Mouse (Mus musculus) neural tube, embryonic 12.5 days (tissue): Measurements from ENCODE around the gene Timm8b. TPM values are rescaled to one million over a fixed set of nuclear protein-coding genes. Genes with fewer than 3 reads are reported as not detected.

Experiments used
- ATAC-seq: fragments of 200-750 bp; cut with Nextera tagmentation; 2 replicates; pipeline ENCODE4 v1.8.0; 2017; ENCODE audit warnings: low read depth, mild to moderate bottlenecking, moderate TSS enrichment, moderate library complexity; ENCODE audit not compliant: low FRiP score
- H3K27ac ChIP-seq: fragments of 300-500 bp; sonication (generic); 2 replicates; pipeline ENCODE4 v1.5.1; 2016
- H3K27me3 ChIP-seq: fragments of 300-500 bp; sonication (generic); replicated peaks from 2 replicates; pipeline ENCODE4 v1.6.1; 2016; ENCODE audit warnings: mild to moderate bottlenecking
- H3K36me3 ChIP-seq: fragments of 300-500 bp; sonication (generic); 2 replicates; pipeline ENCODE4 v1.6.1; 2016; ENCODE audit warnings: mild to moderate bottlenecking
- H3K4me1 ChIP-seq: fragments of 300-500 bp; sonication (generic); 2 replicates; pipeline ENCODE4 v1.6.1; 2016
- H3K4me2 ChIP-seq: fragments of 300-500 bp; sonication (generic); replicated peaks from 2 replicates; pipeline ENCODE4 v1.6.1; 2016; ENCODE audit warnings: mild to moderate bottlenecking
- H3K4me3 ChIP-seq: fragments of 300-500 bp; sonication (generic); 2 replicates; pipeline ENCODE4 v1.5.1; 2016
- H3K9ac ChIP-seq: fragments of 300-500 bp; sonication (generic); 2 replicates; pipeline ENCODE4 v1.6.1; 2016; ENCODE audit warnings: mild to moderate bottlenecking
- H3K9me3 ChIP-seq: fragments of 300-500 bp; sonication (generic); 2 replicates; pipeline ENCODE4 v1.6.1; 2016; ENCODE audit warnings: mild to moderate bottlenecking
- WGBS: fragments of 180-500 bp; shearing (Covaris S2); methylation state at CpG from one replicate; pipeline ENCODE4 v1.1.7; 2016; 5-methylcytosine and 5-hydroxymethylcytosine counted together
- polyA plus RNA-seq: library from polyadenylated mRNA; unstranded; fragments of >200 nt; fragmentation: Nextera tagmentation; extraction: Ambion mirVana; gene quantifications from 2 replicates; pipeline ENCODE4 v1.2.1, GENCODE M21; 2016

Gene Timm8b
- polyA plus RNA-seq, 1 experiment from 2014 or later, result 323 TPM

DNA sequence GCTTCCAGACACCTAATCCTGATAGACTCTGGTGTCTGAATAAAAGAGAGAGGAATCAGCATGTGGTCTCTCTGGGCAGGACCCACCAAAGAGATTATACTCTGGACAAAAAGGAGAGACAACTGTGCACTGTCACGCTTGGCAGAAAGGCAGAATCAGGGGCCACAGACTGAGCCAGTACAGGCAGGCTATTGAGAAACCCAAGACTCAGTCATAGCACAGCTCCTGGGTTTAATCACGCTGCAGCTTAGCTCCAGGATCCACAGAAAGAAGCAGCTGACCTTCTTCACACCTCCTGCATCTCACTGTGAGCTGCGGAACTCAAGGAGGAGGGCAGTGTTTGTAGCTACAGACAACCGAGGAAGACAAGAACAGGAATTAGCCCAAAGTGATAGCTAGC is 23.3 kb upstream of the Timm8b start:
- Histone ChIP-seq H3K4me3 (no peak overlapping the region), H3K27ac (no peak overlapping the region), H3K9me3 (no peaks in the 10 kb centered on the region), H3K27me3 (no peaks in the 10 kb centered on the region), H3K36me3 (no peaks in the 10 kb centered on the region), H3K4me2 (no peak overlapping the region), H3K9ac (no peak overlapping the region), H3K4me1 (no peaks in the 10 kb centered on the region)
- WGBS, result 55% methylated on average over 4 of the region's 4 CpGs
- no peak for ATAC-seq

DNA sequence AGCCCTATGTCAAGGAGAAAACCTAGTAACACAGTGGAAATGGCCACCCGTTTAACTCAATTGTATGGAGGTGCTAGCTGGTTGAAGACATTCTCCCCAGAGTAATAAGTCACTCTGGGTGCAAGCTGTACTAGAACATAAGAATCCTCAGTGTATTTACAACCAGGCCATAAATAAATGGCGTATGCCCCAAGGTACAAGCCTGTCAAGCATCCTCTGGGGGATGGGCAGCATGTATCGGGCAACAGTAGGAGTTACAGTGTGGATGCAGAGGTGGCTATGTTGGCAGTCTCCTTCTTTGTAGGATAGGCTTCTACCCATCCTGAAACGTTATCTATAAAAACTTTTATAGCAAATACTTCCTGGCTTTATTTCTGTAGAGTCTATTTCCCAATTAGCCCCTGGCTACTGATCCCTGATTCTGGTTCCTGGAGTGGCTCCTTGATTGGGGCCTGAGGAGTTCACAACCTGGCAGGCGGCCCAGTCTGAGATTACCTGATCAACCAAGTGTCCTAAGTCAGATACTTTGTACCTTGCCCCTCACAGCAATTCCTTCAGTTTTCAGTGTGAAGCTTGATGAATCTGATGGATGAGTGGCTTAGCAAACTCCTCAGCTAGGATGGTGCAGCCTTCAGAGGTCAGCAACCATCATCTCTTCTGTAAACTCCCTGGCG is 18.4 kb upstream of the Timm8b start:
- WGBS, result 81% methylated on average over 6 of the region's 6 CpGs
- H3K9me3 ChIP-seq, result no peaks in the 10 kb centered on the region
- no peak for ATAC-seq
- no peak overlapping the region for H3K4me2 ChIP-seq
- H3K27ac ChIP-seq, result no peak overlapping the region
- H3K4me3 ChIP-seq, result no peak overlapping the region
- H3K27me3 ChIP-seq, result no peaks in the 10 kb centered on the region
- no peak overlapping the region for H3K9ac ChIP-seq
- no peaks in the 10 kb centered on the region for H3K4me1 ChIP-seq
- no peaks in the 10 kb centered on the region for H3K36me3 ChIP-seq

GRCm38 (mm10) chr9:50586955-50587354 is 16.8 kb upstream of the Timm8b start:
- Histone ChIP-seq H3K9ac (no peak overlapping the region), H3K4me3 (no peak overlapping the region), H3K27me3 (no peaks in the 10 kb centered on the region), H3K4me2 (no peak overlapping the region), H3K9me3 (no peaks in the 10 kb centered on the region), H3K4me1 (no peaks in the 10 kb centered on the region), H3K27ac (no peak overlapping the region), H3K36me3 (no peaks in the 10 kb centered on the region)
- no peak for ATAC-seq
- WGBS, result 89% methylated on average over 4 of the region's 4 CpGs

DNA sequence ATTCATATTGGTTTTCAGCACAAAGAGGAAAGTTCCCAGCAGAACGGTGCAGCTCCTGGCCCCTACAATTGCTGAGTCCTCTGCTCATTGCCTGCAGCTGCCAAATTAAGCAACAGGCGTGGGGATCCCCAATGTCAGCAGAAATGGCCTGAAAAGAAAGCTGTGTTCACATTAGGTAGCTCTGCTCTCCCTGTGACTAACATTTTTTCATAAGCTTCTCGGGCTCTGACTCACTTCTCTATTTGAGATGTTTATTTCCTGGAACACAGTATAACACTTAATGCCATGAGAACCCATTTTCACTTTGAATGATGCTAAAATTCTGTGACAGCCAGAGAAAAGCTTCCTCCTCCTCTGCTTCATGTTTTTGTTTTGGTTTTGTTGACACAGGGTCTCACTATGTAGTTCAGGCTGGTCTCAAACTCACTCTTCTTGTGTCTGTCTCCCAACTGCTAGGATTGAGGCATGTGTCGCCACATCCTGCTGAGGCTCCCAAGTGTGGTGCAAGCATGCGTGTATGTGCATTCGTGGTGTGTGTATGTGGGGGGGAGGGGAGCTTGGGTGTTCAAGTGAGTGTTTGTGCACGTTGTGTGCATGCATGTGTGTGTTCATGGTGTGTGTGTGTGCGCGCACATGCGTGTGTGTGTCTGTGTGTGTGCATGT is 12.7 kb upstream of the Timm8b start:
- Histone ChIP-seq H3K27ac (no peak overlapping the region), H3K9ac (no peak overlapping the region), H3K27me3 (no peaks in the 10 kb centered on the region), H3K4me1 (no peaks in the 10 kb centered on the region), H3K36me3 (peaks cover 12% of the 10 kb centered on the region), H3K4me3 (no peak overlapping the region), H3K4me2 (no peak overlapping the region), H3K9me3 (no peaks in the 10 kb centered on the region)
- WGBS, result 81% methylated on average over 10 of the region's 10 CpGs
- no peak for ATAC-seq

DNA sequence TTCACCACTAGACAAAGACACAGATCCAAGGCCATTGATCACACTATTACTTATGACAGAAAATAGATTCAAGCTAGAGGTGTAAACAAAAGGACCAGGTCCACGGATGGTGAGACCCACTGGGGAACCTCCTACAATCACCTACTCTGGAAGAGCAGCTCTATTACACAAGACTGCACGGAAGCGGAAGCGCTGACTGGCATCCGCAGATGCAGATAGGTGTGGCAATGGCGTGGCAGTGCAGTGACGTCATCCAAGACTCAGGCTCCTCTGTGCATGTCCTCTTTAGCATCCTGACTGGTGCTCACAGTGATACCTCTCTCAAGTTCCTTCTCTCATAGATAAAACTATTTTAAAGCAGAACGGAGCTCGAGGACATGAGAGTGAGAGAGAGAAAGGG is 10.8 kb upstream of the Timm8b start:
- Histone ChIP-seq H3K9me3 (no peaks in the 10 kb centered on the region), H3K4me1 (no peaks in the 10 kb centered on the region), H3K4me3 (no peak overlapping the region), H3K9ac (no peak overlapping the region), H3K27ac (no peak overlapping the region), H3K36me3 (peaks cover 30% of the 10 kb centered on the region), H3K27me3 (no peaks in the 10 kb centered on the region), H3K4me2 (no peak overlapping the region)
- 89% methylated on average over 9 of the region's 9 CpGs for WGBS
- ATAC-seq, result no peak

- ATAC-seq, result no peak
- Histone ChIP-seq H3K9ac (no peak overlapping the region), H3K27me3 (no peaks in the 10 kb centered on the region), H3K27ac (no peak overlapping the region), H3K36me3 (peaks cover 36% of the 10 kb centered on the region), H3K4me2 (no peak overlapping the region), H3K4me3 (no peak overlapping the region), H3K9me3 (no peaks in the 10 kb centered on the region), H3K4me1 (no peaks in the 10 kb centered on the region)
- 84% methylated on average over 3 of the region's 3 CpGs for WGBS
These were observed 10.2 kb upstream of the Timm8b start for GRCm38 (mm10) chr9:50593544-50593943.

- H3K36me3 ChIP-seq, result peaks cover 46% of the 10 kb centered on the region
These were observed 8.8 kb upstream of the Timm8b start for GRCm38 (mm10) chr9:50594794-50595417.

DNA sequence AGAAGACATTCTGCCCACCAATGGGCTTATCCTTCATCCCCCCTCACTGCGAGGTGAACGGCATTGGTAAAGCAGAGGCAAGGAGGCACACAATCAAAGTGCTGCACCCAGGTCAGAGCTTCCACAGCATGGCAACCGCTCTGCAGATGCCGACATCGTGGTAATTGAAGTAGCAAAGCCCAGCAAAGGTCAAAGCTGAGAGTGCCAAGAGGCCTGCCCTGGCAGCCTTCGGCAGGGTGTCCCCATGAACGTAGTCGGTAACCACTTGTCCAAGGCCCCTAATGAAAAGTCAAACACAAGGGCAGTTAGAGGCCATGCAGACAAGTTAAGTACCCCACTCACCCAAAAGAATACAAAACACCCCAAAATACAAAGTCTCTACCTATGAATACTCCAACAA is 6.7 kb upstream of the Timm8b start:
- peaks cover 4% of the 10 kb centered on the region for H3K4me1 ChIP-seq
- no peak overlapping the region for H3K4me2 ChIP-seq
- ATAC-seq, result no peak
- peaks cover 50% of the 10 kb centered on the region for H3K36me3 ChIP-seq
- no peak overlapping the region for H3K9ac ChIP-seq
- no peaks in the 10 kb centered on the region for H3K9me3 ChIP-seq
- no peaks in the 10 kb centered on the region for H3K27me3 ChIP-seq
- no peak overlapping the region for H3K4me3 ChIP-seq
- WGBS, result 94% methylated on average over 8 of the region's 8 CpGs
- no peak overlapping the region for H3K27ac ChIP-seq

More at GRCm38 (mm10) chr9:50594794-50595417, 8.8 kb upstream of the Timm8b start:
- WGBS, result 78% methylated on average over 12 of the region's 12 CpGs
- Histone ChIP-seq H3K27me3 (no peaks in the 10 kb centered on the region), H3K9me3 (no peaks in the 10 kb centered on the region), H3K27ac (no peak overlapping the region), H3K4me2 (no peak overlapping the region), H3K4me3 (no peak overlapping the region), H3K9ac (no peak overlapping the region), H3K4me1 (no peaks in the 10 kb centered on the region)
- ATAC-seq, result no peak

DNA sequence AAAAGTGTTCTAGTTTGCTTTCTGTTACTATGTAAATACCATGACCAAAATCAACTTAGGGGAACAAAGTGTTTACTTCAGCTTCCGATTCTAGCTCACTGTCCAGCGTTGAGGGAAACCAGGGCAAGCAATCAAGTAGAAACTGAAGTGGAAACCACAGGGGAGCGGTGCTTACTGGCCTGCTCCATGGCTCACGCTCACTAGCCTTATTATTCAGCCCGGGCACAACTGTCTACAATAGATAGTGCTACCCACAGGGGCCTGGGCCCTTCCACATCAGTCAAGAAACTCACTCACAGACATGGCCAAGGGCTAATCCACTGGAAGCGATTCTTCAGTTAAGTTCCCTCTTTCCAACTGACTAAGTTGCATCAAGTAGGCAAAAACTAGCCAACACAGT is 2.2 kb upstream of the Timm8b start:
- WGBS, result 91% methylated on average over 6 of the region's 6 CpGs

GRCm38 (mm10) chr9:50602055-50602845 is 1.5 kb upstream of the Timm8b start:
- ATAC-seq, result no peak
- H3K36me3 ChIP-seq, result peaks cover 33% of the 10 kb centered on the region
- peaks cover 24% of the 10 kb centered on the region for H3K4me1 ChIP-seq
- peak overlapping the region; percentile 63; the same call in 1 of the 2 replicates for H3K4me3 ChIP-seq
- peak overlapping the region; percentile 84 for H3K4me2 ChIP-seq
- H3K27ac ChIP-seq, result no peak overlapping the region
- no peaks in the 10 kb centered on the region for H3K9me3 ChIP-seq
- H3K9ac ChIP-seq, result peak overlapping the region; percentile 84; the same call in 1 of the 2 replicates
- 91% methylated on average over 7 of the region's 7 CpGs for WGBS
- H3K27me3 ChIP-seq, result no peaks in the 10 kb centered on the region

More for the DNA sequence above, 2.2 kb upstream of the Timm8b start:
- Histone ChIP-seq H3K9ac (no peak overlapping the region), H3K4me3 (no peak overlapping the region), H3K27me3 (no peaks in the 10 kb centered on the region), H3K4me1 (peaks cover 24% of the 10 kb centered on the region), H3K9me3 (no peaks in the 10 kb centered on the region), H3K4me2 (no peak overlapping the region), H3K27ac (no peak overlapping the region), H3K36me3 (peaks cover 35% of the 10 kb centered on the region)
- no peak for ATAC-seq

- Histone ChIP-seq H3K4me3 (peak overlapping the region; percentile 63), H3K9ac (peak overlapping the region; percentile 84), H3K4me2 (peak overlapping the region; percentile 84), H3K27me3 (no peaks in the 10 kb centered on the region), H3K36me3 (peaks cover 30% of the 10 kb centered on the region), H3K27ac (peak overlapping the region; percentile 84), H3K4me1 (peaks cover 24% of the 10 kb centered on the region), H3K9me3 (no peaks in the 10 kb centered on the region)
- peak; percentile 91 for ATAC-seq
- 0% methylated on average over 24 of the region's 24 CpGs for WGBS
These were observed 251 bp downstream of the Timm8b start for GRCm38 (mm10) chr9:50603998-50604324.

GRCm38 (mm10) chr9:50604338-50604737 is 628 bp downstream of the Timm8b start:
- Histone ChIP-seq H3K27me3 (no peaks in the 10 kb centered on the region), H3K4me2 (peak overlapping the region; percentile 84), H3K9me3 (no peaks in the 10 kb centered on the region), H3K36me3 (peaks cover 29% of the 10 kb centered on the region), H3K4me3 (peak overlapping the region; percentile 63), H3K9ac (peak overlapping the region; percentile 84), H3K4me1 (peaks cover 24% of the 10 kb centered on the region), H3K27ac (peak overlapping the region; percentile 84)
- ATAC-seq, result no peak
- 3% methylated on average over 6 of the region's 6 CpGs for WGBS
